Mouse (Mus musculus) Patski (cell line): Measurements from ENCODE around the gene Olfr125. TPM values are rescaled to one million over a fixed set of nuclear protein-coding genes. Genes with fewer than 3 reads are reported as not detected.

Experiments used
- ATAC-seq: fragments of 100-300 bp; one replicate; pipeline ENCODE4 v1.8.0; 2021
- CTCF ChIA-PET: fragments of 350-600 bp; sonication (Branson Sonifier 250); formaldehyde crosslinking; loops from one replicate; lab custom pipeline; 2022; ENCODE audit warnings: inconsistent platforms; lab: Charles Lee
- POLR2A ChIA-PET: fragments of 350-600 bp; sonication (Branson Sonifier 250); formaldehyde crosslinking; loops from one replicate; lab custom pipeline; 2022; ENCODE audit warnings: antibody characterized with exemption, inconsistent platforms; lab: Charles Lee
- DNase-seq: peaks from one replicate; pipeline ENCODE4 v3.0.0-alpha.2; 2011; ENCODE audit warnings: low read depth, low spot score
- H3K27me3 ChIP-seq: fragments of 371-371 bp; one replicate; pipeline ENCODE4 v1.5.1; 2021
- CTCF ChIP-seq: fragments of 100-300 bp; IDR thresholded peaks from one replicate; pipeline ENCODE4 v1.5.1; 2021
- in situ Hi-C: fragments of 300-500 bp; cut with MboI; formaldehyde crosslinking; loops from 3 replicates; pipeline ENCODE4 v1.11.1; 2018; ENCODE audit warnings: low pct_unique_long_range_greater_than_20kb, mixed read lengths
- polyA plus RNA-seq: library from polyadenylated mRNA; unstranded; gene quantifications from one replicate; pipeline ENCODE4 v1.2.3, GENCODE M21; 2021

Gene Olfr125
- not detected for polyA plus RNA-seq

- no peak for ATAC-seq
These were observed at the start of gene Olfr125 for GRCm38 (mm10) chr17:37832649-37833048. TSS of gene Olfr125 (plus strand) at chr17:37832949.

GRCm38 (mm10) chr17:37793229-37793628 is 39.5 kb upstream of the Olfr125 start, which contains the start of gene Olfr123:
TSS of gene Olfr123 (plus strand) at chr17:37793529.
- TF ChIP-seq CTCF: no peak
- CTCF ChIA-PET: no interaction called here
- H3K27me3 ChIP-seq: no peaks in the 10 kb centered on the region
- in situ Hi-C loops: no loop called here
- ATAC-seq (no peak), DNase-seq (no peak)
- POLR2A ChIA-PET: no interaction called here

More at GRCm38 (mm10) chr17:37832649-37833048, at the start of gene Olfr125:
- DNase-seq: no peak
- in situ Hi-C loops: no loop called here
- POLR2A ChIA-PET: no interaction called here
- TF ChIP-seq CTCF: no peak
- H3K27me3 ChIP-seq: no peaks in the 10 kb centered on the region
- CTCF ChIA-PET: interaction anchor here (1.0 kb wide), 1 partner anchor 28 kb away, joined by 3 read pairs; no protein-coding TSS in a partner anchor

- no peak for TF ChIP-seq CTCF
- POLR2A ChIA-PET: no interaction called here
- in situ Hi-C loops: no loop called here
- DNase-seq: no peak
- ATAC-seq: no peak
- CTCF ChIA-PET: no interaction called here
- no peaks in the 10 kb centered on the region for H3K27me3 ChIP-seq
These were observed 33.2 kb upstream of the Olfr125 start, which contains the start of gene Olfr124 for GRCm38 (mm10) chr17:37799588-37799987. TSS of gene Olfr124 (plus strand) at chr17:37799888.

GRCm38 (mm10) chr17:37847183-37847582 is 14.4 kb downstream of the Olfr125 start, which contains the start of gene Olfr126:
TSS of gene Olfr126 (plus strand) at chr17:37847483.
- CTCF ChIA-PET: no interaction called here
- POLR2A ChIA-PET: no interaction called here
- in situ Hi-C loops: no loop called here
- no peak for TF ChIP-seq CTCF
- ATAC-seq: no peak
- no peak for DNase-seq
- no peaks in the 10 kb centered on the region for H3K27me3 ChIP-seq

GRCm38 (mm10) chr17:37863901-37864300 is 31.2 kb downstream of the Olfr125 start:
- ChIA-PET POLR2A (no interaction called here), CTCF (no interaction called here)
- ATAC-seq: no peak
- no peak for DNase-seq
- in situ Hi-C loops: no loop called here
- no peaks in the 10 kb centered on the region for H3K27me3 ChIP-seq
- TF ChIP-seq CTCF: no peak

- DNase-seq: no peak
- in situ Hi-C loops: no loop called here
- ChIA-PET CTCF (no interaction called here), POLR2A (no interaction called here)
- no peak for ATAC-seq
- H3K27me3 ChIP-seq: no peaks in the 10 kb centered on the region
- no peak for TF ChIP-seq CTCF
These were observed 37.0 kb downstream of the Olfr125 start for GRCm38 (mm10) chr17:37869676-37870205.

- CTCF ChIA-PET: no interaction called here
- no peak for TF ChIP-seq CTCF
- H3K27me3 ChIP-seq: no peaks in the 10 kb centered on the region
- no peak for ATAC-seq
- in situ Hi-C loops: no loop called here
- DNase-seq: no peak
- POLR2A ChIA-PET: no interaction called here
These were observed 41.1 kb downstream of the Olfr125 start for GRCm38 (mm10) chr17:37873830-37874229.

Other genes with a start within 250 kb of the Olfr125 start
- not detected for gene Olfr114, start 240.2 kb upstream of the Olfr125 start, polyA plus RNA-seq
- not detected for gene Olfr115, start 205.8 kb upstream of the Olfr125 start, polyA plus RNA-seq
- not detected for gene Olfr116, start 205.8 kb upstream of the Olfr125 start, polyA plus RNA-seq
- not detected for gene Olfr117, start 169.2 kb upstream of the Olfr125 start, polyA plus RNA-seq
- gene Olfr118, start 166.0 kb upstream of the Olfr125 start, polyA plus RNA-seq: 0.03 TPM
- gene Olfr119, start 136.4 kb upstream of the Olfr125 start, polyA plus RNA-seq: not detected
- gene Olfr120, start 111.1 kb upstream of the Olfr125 start, polyA plus RNA-seq: not detected
- not detected for gene Olfr121, start 84.1 kb upstream of the Olfr125 start, polyA plus RNA-seq
- gene Olfr122, start 64.3 kb upstream of the Olfr125 start, polyA plus RNA-seq: not detected
- not detected for gene Olfr123, start 39.4 kb upstream of the Olfr125 start, polyA plus RNA-seq
- not detected for gene Olfr124, start 33.1 kb upstream of the Olfr125 start, polyA plus RNA-seq
- not detected for gene Olfr126, start 14.5 kb downstream of the Olfr125 start, polyA plus RNA-seq
- 0.08 TPM for gene Olfr127, start 67.5 kb downstream of the Olfr125 start, polyA plus RNA-seq
- gene Olfr128, start 87.6 kb downstream of the Olfr125 start, polyA plus RNA-seq: not detected
- gene Olfr761, start 120.1 kb downstream of the Olfr125 start, polyA plus RNA-seq: not detected
- gene Olfr129, start 227.1 kb downstream of the Olfr125 start, polyA plus RNA-seq: not detected
- not detected for gene Olfr130, start 231.0 kb downstream of the Olfr125 start, polyA plus RNA-seq